Mouse (Mus musculus) skeletal muscle tissue, adult 2 months (tissue): ENCODE data around the gene Nfkbib.

Experiments
- DNase-seq: peaks from one replicate; pipeline ENCODE4 v3.0.0-alpha.2; 2012; ENCODE audit warnings: low read depth, low spot score

Gene Nfkbib

DNA sequence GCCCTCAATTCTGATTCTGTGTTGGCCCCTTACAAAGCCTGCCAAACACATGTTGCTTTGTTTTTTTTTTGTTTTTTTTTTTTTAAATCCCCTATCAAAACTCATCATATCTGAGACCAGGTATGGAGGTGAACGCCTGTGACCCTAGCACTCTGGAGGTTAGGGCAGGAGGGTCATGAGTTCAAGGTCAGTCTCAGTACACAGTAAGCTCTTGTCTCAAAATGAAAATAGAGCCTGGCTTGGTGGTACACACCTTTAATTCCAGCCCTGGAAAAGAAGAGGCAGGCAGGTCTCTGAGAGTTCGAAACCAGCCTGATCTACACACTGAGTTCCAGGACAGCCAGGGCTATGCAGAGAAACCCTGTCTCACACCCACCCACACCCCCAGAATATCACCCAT lies 47.7 kb downstream of the Nfkbib start:
- DNase-seq = no peak

DNA sequence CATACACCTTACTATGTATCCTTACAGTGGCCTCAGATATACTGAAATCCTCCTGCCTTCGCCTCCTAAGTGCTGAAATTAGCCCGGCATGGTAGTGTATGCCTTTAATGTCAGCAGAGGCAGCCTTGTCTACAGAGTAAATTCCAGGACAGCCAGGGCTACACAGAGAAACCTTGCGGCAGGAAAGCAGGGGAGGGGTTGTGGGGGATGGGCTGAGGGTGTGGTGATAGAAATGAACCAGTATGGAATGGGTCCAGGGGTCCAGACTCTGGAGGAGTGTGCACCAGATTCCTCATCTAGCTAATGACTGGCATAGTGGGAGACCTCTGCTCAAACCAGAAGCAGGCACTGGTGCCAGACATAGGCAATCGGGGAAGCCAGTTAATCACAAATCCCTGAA lies 48.2 kb downstream of the Nfkbib start:
- DNase-seq = no peak

DNA sequence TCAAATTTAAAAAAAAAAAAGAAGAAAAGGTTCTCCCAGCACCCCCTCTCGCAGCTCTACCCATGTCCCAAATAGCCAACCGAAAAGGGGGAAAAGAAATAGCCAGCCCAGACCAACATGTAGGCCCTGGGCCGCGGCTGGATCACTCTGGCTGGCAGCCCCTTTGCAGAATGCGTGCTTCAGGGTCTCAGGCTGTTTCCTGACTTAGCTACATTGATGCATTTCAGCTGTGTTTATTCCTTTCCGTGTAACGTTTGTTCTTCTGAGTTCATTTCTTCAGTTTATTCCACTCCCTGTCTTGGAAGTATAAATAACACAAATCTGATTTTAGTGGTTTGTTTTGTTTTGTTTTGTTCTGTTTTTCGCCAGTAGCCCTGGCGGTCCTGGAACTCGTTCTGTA lies 49.6 kb downstream of the Nfkbib start:
- DNase-seq = no peak

DNA sequence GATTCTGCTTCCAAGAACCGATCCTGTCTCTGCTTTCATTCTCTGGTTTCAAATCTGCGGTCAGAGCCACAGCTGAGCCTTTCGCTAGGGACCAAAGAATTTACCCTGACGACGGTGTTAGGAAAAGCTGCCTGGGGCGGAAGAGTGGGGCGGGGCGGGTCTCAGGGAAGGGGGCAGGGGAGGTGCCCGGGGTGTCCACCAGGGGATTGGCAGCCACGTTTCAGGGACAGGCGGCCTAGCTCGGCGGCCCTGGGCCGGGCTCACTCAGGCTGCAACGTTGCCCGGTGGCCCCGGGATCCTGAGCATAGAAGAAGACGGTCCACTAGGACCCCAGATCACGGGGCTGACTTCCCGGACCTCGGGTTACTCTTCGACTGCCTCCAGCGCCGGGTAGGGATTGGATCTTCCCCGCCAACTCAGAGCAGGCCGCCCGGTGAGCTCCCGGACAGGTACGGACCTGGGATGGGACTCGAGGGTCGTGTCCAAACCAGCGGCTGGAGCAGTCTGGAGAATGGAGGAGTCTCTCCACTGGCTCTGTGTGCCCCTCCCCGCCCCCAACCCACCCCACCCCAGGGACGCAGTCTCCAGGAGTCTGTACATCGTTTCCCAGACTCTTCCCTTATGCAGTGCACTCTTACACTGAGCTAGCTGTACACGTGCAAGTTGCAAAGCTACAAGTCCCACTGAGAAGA lies 50.6 kb downstream of the Nfkbib start, which contains the start of gene Fbxo17:
Gene Fbxo17 (plus strand): TSS at position 215 of the 692 bp plus-strand sequence.
- DNase-seq = peak; percentile 69

DNA sequence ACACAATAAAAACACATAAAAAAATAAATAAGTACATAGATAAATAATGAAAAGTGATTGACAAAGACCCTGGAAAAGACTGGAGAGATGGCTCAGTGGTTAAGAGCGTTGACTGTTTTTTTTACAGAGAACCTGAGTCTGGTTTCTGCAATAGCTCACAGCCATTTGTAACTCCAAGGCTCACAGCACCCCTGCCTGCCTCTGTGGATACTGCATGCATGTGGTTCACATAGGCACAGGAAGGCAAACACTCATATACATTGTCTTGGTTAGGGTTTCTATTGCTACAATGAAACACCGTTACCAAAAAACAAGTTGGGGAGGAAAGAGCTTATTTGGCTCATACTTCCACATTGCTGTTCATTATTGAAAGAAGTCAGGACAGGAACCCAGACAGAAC lies 51.7 kb downstream of the Nfkbib start:
- DNase-seq = no peak

DNA sequence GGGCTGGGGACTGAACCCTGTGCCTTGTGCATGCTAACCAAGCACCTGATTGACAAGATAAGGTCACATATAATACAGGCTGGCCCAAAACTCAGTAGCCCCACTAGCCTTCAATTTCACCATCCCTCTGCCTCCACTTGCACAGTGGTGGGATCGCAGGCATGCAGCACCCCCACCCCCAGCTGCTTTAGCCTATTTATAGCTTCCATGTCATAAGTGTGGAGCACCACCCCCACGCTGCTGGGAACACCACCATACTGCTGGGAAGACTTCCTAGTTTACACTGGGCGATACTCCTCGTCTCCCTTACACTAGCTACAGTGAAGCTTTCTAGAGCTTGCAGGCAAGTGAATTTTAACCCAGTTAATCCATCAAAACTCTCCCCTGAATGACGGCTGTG lies 52.6 kb downstream of the Nfkbib start:
- no peak for DNase-seq

DNA sequence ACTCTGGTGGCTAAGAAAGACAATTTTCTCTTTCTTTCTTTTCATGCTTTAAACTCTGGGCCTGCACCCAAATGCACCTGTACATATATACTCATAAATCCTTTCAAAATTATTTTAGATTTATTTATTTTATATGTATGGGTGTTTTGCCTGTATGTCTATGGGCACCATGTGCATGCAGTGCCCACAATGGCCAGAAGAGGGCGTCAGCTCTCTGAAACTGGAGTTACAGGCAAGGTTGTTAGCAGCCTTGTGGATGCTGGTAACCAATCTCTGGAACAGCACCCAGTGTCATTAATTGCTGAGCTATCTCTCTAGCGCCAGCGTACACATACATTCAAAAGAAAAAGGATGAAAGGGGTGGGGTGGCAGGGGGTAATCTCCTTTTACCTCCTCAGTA lies 56.4 kb downstream of the Nfkbib start:
- no peak for DNase-seq

DNA sequence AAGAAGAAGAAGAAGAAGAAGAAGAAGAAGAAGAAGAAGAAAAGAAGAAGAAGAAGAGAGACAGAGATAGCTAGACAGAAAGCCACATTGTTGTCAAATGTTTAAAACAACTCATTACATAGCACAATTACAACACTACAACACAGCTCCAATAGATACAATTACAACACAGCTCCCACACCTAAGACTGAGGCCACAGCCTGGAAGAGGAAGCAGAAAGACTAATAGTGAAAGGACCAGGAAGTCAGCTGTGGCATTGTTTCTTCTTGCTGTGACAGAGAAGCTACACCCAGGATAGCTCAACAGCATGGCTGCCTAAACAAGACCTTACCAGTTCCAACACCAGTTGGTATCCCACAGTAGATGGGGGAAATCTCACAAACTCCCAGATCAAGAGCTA lies 57.9 kb downstream of the Nfkbib start:
- DNase-seq = no peak
